Mouse (Mus musculus) frontal cortex, postnatal 14 days (tissue): ENCODE results near the gene Slc31a2.
"Not testable (repeated sequence)": the region's sequence is repeated elsewhere in the genome, so short reads cannot be mapped to it uniquely, and the experiment has no call there.

Experiments
- DNase-seq, 2 experiments: peaks; one replicate each; pipeline ENCODE4 v3.0.0; 2022; ENCODE audit warnings: low spot score in 2 of 2

The Slc31a2 gene

GRCm38 (mm10) chr4:62262276-62262675 lies at the start of gene Slc31a2:
Slc31a2 (plus strand) TSS chr4:62262562.
- DNase-seq = no peak

- no peak for DNase-seq
Measured at GRCm38 (mm10) chr4:62213490-62213889, 48.9 kb upstream of the Slc31a2 start.

- DNase-seq = peak in 1 of 2 experiments; percentile 41
Measured at GRCm38 (mm10) chr4:62228391-62228790, 34.0 kb upstream of the Slc31a2 start.

GRCm38 (mm10) chr4:62229448-62229847 lies 32.9 kb upstream of the Slc31a2 start:
- no peak for DNase-seq

- no peak for DNase-seq
Measured at GRCm38 (mm10) chr4:62230153-62230552, 32.2 kb upstream of the Slc31a2 start.

- no peak for DNase-seq
Measured at GRCm38 (mm10) chr4:62230769-62231168, 31.6 kb upstream of the Slc31a2 start, which contains the start of gene Zfp37. Zfp37 (minus strand) TSS chr4:62231047.

GRCm38 (mm10) chr4:62240586-62240985 lies 21.8 kb upstream of the Slc31a2 start:
- no peak for DNase-seq

- no peak for DNase-seq
Measured at GRCm38 (mm10) chr4:62248328-62248727, 14.0 kb upstream of the Slc31a2 start.

- no peak for DNase-seq
Measured at GRCm38 (mm10) chr4:62250896-62251544, 11.3 kb upstream of the Slc31a2 start.

- no peak for DNase-seq
Measured at GRCm38 (mm10) chr4:62251776-62252175, 10.6 kb upstream of the Slc31a2 start.

- no peak for DNase-seq
Measured at GRCm38 (mm10) chr4:62254551-62254950, 7.8 kb upstream of the Slc31a2 start.

GRCm38 (mm10) chr4:62256931-62257330 lies 5.4 kb upstream of the Slc31a2 start:
- DNase-seq = no peak

- DNase-seq = no peak
Measured at GRCm38 (mm10) chr4:62263133-62263844, 927 bp downstream of the Slc31a2 start.

GRCm38 (mm10) chr4:62265154-62265836 lies 2.9 kb downstream of the Slc31a2 start:
- DNase-seq = no peak

- DNase-seq = not testable (repeated sequence)
Measured at GRCm38 (mm10) chr4:62266016-62266415, 3.7 kb downstream of the Slc31a2 start.

- no peak for DNase-seq
Measured at GRCm38 (mm10) chr4:62267101-62267500, 4.7 kb downstream of the Slc31a2 start.

- no peak for DNase-seq
Measured at GRCm38 (mm10) chr4:62272696-62273095, 10.3 kb downstream of the Slc31a2 start.

- DNase-seq = no peak
Measured at GRCm38 (mm10) chr4:62273916-62274315, 11.6 kb downstream of the Slc31a2 start.

- no peak for DNase-seq
Measured at GRCm38 (mm10) chr4:62274841-62275536, 12.6 kb downstream of the Slc31a2 start.

GRCm38 (mm10) chr4:62276642-62277041 lies 14.3 kb downstream of the Slc31a2 start:
- DNase-seq = no peak

- no peak for DNase-seq
Measured at GRCm38 (mm10) chr4:62277222-62277621, 14.9 kb downstream of the Slc31a2 start.

GRCm38 (mm10) chr4:62278081-62278480 lies 15.7 kb downstream of the Slc31a2 start:
- no peak for DNase-seq
